9 mouse cellular contexts compared by ENCODE assay signal in genomic region chr12:41486331-41486730, GRCm38 (mm10). TPM values are rescaled to one million over a fixed set of nuclear protein-coding genes. Genes with fewer than 3 reads are reported as not detected.
DNase-seq lines count a peak whose midpoint lies in the region; ATAC-seq lines count a peak whose summit lies in the region.
"Had no signal": no experiment of that assay in that cellular context is flagged by ENCODE, and none has a peak within 500 bp of the region (broad histone marks: within the 10 kb centered on the region; RNA-seq: fewer than 3 reads in every experiment).

Gene Lrrn3, minus strand, starts transcription at chr12:41486431.

- peak within 1 kb of the TSS; percentile 47 to 52 for H3K4me3 ChIP-seq in heart, embryonic 14.5 days (ENCODE audit: control insufficient read depth in 1 of 2, insufficient read depth in 1 of 2, low read depth in 1 of 2, low read length in 2 of 2)
- peak within 1 kb of the TSS; percentile 47 for H3K4me3 ChIP-seq in forebrain, embryonic 16.5 days (replicated peaks; ENCODE audit: low read length)
- H3K4me3 ChIP-seq in limb, embryonic 15.5 days = peak within 1 kb of the TSS; percentile 45

- peaks cover 2 to 9% of the 10 kb centered on the region in 2 experiments; a peak in 2 of 4 replicates for H3K4me1 ChIP-seq in heart, embryonic 14.5 days (ENCODE audit: control insufficient read depth in 2 of 2, insufficient read depth in 2 of 2, low read length in 2 of 2)
- 0 out of 2 replicates have a peak, but pooled peaks cover 7% of the 10 kb centered on the region for H3K4me1 ChIP-seq in forebrain, embryonic 16.5 days (replicated peaks; ENCODE audit: control insufficient read depth, insufficient read depth, low read length)
- peaks cover 12% of the 10 kb centered on the region for H3K4me1 ChIP-seq in limb, embryonic 15.5 days

- ATAC-seq in heart, embryonic 14.5 days (ENCODE audit: insufficient number of reproducible peaks, insufficient read depth, low FRiP score, low read depth) = no peak
- no peak for ATAC-seq in forebrain, embryonic 16.5 days
- ATAC-seq in limb, embryonic 15.5 days (ENCODE audit: insufficient number of reproducible peaks, low FRiP score, low TSS enrichment, low read depth) = no peak
- no peak for ATAC-seq in monocyte, adult 5-6 weeks (replicated peaks; ENCODE audit: insufficient number of reproducible peaks, low FRiP score, low TSS enrichment, poor library complexity, severe bottlenecking)

- H3K4me2 ChIP-seq in heart, embryonic 14.5 days (ENCODE audit: low read length) = peak within 1 kb of the TSS; percentile 74
- H3K4me2 ChIP-seq in forebrain, embryonic 16.5 days (ENCODE audit: low read length) = peak within 1 kb of the TSS; percentile 76
- H3K4me2 ChIP-seq in limb, embryonic 15.5 days = peak within 1 kb of the TSS; percentile 49

- H3K9me3 ChIP-seq in heart, embryonic 14.5 days (ENCODE audit: control insufficient read depth, low read length) = no peaks in the 10 kb centered on the region
- no peaks in the 10 kb centered on the region for H3K9me3 ChIP-seq in forebrain, embryonic 16.5 days (ENCODE audit: control insufficient read depth, low read length)
- H3K9me3 ChIP-seq in limb, embryonic 15.5 days = no peaks in the 10 kb centered on the region
- H3K9me3 ChIP-seq: G1E had no signal

- no peaks in the 10 kb centered on the region for H3K36me3 ChIP-seq in heart, embryonic 14.5 days (ENCODE audit: control insufficient read depth, insufficient read depth, low read length)
- no peaks in the 10 kb centered on the region for H3K36me3 ChIP-seq in forebrain, embryonic 16.5 days (ENCODE audit: control insufficient read depth, insufficient read depth)
- no peaks in the 10 kb centered on the region for H3K36me3 ChIP-seq in limb, embryonic 15.5 days
- H3K36me3 ChIP-seq: G1E had no signal

- intact Hi-C loops in heart, postnatal 25 days (cut with DNase I) = loop anchor here (2.0 kb wide), 1 partner anchor 374 kb away; no protein-coding TSS in a partner anchor

- H3K9ac ChIP-seq in heart, embryonic 14.5 days (ENCODE audit: low read length) = peak within 1 kb of the TSS; percentile 60
- peak within 1 kb of the TSS; percentile 62 for H3K9ac ChIP-seq in forebrain, embryonic 16.5 days (replicated peaks; ENCODE audit: low read depth, low read length)
- 0 out of 2 replicates have a peak within 1 kb of the TSS, but pooled peaks have one; percentile 2 for H3K9ac ChIP-seq in limb, embryonic 15.5 days

- no peak for DNase-seq in heart, postnatal 25 days (ENCODE audit: low spot score)
- DNase-seq in Muller cell, postnatal 12 days (ENCODE audit: inconsistent ontology term) = peak; percentile 26
- no peak for DNase-seq in thymus, postnatal 25 days
- no peak for DNase-seq in ovary, postnatal 14 days (ENCODE audit: low spot score)

- no peak within 1 kb of the TSS for H3K27ac ChIP-seq in heart, embryonic 14.5 days (replicated peaks in 1 of 2; ENCODE audit: control insufficient read depth in 1 of 2, insufficient read depth in 1 of 2, low read depth in 2 of 2, low read length in 2 of 2)
- H3K27ac ChIP-seq in forebrain, embryonic 16.5 days (ENCODE audit: low read length) = peak within 1 kb of the TSS; percentile 91
- peak within 1 kb of the TSS; percentile 38; the same call in 1 of the 2 replicates for H3K27ac ChIP-seq in limb, embryonic 15.5 days

- 100% methylated on average over 1 of the region's 1 CpGs for WGBS in heart, embryonic 14.5 days
- WGBS in forebrain, embryonic 16.5 days = 91% methylated on average over 1 of the region's 1 CpGs
- 100% methylated on average over 1 of the region's 1 CpGs for WGBS in limb, embryonic 15.5 days

- H3K27me3 ChIP-seq in heart, embryonic 14.5 days (ENCODE audit: control insufficient read depth, insufficient read depth, low read length) = no peaks in the 10 kb centered on the region
- H3K27me3 ChIP-seq in forebrain, embryonic 16.5 days (replicated peaks; ENCODE audit: control insufficient read depth, insufficient read depth, low read length) = no peaks in the 10 kb centered on the region
- no peaks in the 10 kb centered on the region for H3K27me3 ChIP-seq in limb, embryonic 15.5 days

RNA-seq across cellular contexts. Expression of gene Lrrn3, which starts in this region (rescaled TPM):
- 4.3 and 4.6 TPM in 2 replicates for polyA plus RNA-seq in heart, embryonic 14.5 days (2014; fragmentation: Nextera tagmentation; extraction: Ambion mirVana)
- total RNA-seq in heart, postnatal 25 days (2021) = under 1 TPM; 0.08 to 0.17 TPM
- 87.2 and 88.1 TPM in 2 replicates for polyA plus RNA-seq in forebrain, embryonic 16.5 days (2015; fragmentation: Nextera tagmentation; extraction: Ambion mirVana)
- polyA plus RNA-seq in limb, embryonic 15.5 days (2015; fragmentation: Nextera tagmentation; extraction: Ambion mirVana) = 7.7 and 9.2 TPM in 2 replicates
- total RNA-seq in monocyte, adult 5-6 weeks (2017) = 0.32 to 6.4 TPM (median 1.7 TPM) in 3 replicates
- polyA plus RNA-seq: G1E had no signal

Comparison
In these comparisons a context has a peak if more than half of its experiments do, and no peak if none do; other contexts are left out.
1. H3K27ac ChIP-seq: peak in forebrain, embryonic 16.5 days (single experiment) and limb, embryonic 15.5 days (single experiment); none in heart, embryonic 14.5 days (0 of 2).
2. H3K9ac ChIP-seq: peak in every context shown above with its lines; median percentile 62 in forebrain, embryonic 16.5 days; 60 in heart, embryonic 14.5 days; 2 in limb, embryonic 15.5 days.
3. Peak in every context shown above with its lines, with median percentiles within 50 percentile points of each other: H3K4me2 ChIP-seq and H3K4me3 ChIP-seq.